Mouse (Mus musculus) adrenal gland, postnatal 10 days (tissue): ENCODE measurements at regions not wholly inside any gene's neighbourhood (a gene's known extent, or its start where the extent isn't known, plus 50 kb on each side); places are given as distances from the start of the nearest gene placed in this dataset.
A peak's percentile ranks its signal among the peaks of the same experiment; 100 is the strongest.
"Not testable (repeated sequence)": the region's sequence is repeated elsewhere in the genome, so short reads cannot be mapped to it uniquely, and the experiment has no call there.

Experiments
- DNase-seq: peaks from one replicate; pipeline ENCODE4 v3.0.0; 2021; ENCODE audit warnings: mixed read lengths

DNA sequence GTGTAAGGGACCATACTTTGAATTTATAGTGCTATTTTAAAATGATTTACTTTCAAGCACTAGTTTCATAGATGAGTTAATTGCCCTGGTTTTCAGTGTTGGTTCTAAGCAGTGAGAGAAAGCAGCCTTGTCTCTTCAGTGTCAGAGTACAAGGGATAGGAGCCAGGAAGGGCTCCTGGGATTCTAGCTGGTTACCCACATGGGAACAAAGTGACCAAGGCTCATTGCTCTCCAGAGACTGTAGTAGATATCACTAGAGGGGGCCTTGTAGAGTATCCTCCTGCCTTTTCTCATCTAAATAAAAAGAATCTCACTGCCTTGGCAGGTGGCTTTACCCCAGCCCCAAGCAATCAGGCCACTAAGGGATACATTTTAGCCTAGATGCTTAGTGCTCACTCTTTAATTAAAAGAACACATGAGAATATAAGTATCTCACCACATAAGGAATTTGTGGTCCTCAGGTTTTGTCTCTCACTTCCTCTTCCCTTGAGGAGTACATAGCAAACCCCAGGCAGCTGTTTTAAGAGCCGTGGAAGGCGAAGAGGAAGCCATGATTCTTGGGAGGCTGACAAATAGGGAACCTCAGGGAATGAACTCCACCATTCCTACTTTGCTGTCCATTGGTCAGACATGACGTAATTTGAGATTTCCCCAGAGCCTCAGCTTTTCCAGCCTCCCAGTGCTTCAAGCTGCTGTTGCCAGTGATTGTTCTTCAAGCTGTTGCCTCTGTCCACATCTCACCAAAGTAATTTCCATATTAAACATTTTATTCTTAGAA is 449.2 kb upstream of the Ube2e3 start:
- DNase-seq, result peak; percentile 30

DNA sequence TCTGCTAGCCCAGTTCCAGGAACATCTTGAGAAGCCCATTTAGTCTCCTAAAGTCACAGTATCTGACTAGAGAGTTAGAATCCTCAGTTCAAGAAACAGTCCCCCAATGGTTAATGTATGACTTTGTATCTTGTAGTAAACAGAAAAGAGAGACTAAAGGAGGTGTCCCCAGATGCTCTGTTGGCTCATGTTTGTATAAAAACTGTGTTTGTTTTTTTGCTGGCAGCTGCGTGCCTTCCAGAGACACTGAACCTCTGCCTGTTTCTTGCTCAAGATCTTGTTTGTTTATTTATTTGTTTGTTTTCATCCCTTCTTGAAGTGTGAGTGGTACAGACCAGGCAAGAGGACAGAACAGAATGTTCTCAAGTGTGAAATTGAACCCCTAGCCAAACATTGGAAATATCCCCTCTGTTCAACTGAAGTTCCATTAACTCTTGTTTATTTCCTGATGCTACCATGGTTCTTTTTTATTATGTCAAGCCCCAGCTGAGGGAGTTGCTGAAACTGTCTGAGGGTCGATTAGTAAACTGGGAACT is 451.3 kb upstream of the Ube2e3 start:
- DNase-seq, result no peak

DNA sequence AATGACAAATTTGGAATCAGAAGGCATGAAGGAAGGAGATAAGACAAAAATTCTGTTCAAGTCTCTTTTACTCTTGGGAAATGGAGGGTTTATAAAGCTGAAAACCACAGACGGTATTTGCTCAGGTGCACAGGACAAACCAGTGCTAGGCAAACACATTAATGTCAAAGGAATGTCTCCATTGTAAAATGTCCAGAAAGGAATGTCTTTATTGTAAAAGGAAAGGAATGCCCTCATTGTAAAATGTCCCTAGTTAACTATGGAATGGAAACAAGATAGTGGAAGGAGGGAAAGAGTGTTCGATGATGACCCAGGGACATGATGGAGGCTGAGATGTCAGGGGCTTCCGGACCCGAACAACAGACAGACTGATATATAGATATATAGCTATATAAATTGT is 454.9 kb upstream of the Ube2e3 start:
- no peak for DNase-seq

DNA sequence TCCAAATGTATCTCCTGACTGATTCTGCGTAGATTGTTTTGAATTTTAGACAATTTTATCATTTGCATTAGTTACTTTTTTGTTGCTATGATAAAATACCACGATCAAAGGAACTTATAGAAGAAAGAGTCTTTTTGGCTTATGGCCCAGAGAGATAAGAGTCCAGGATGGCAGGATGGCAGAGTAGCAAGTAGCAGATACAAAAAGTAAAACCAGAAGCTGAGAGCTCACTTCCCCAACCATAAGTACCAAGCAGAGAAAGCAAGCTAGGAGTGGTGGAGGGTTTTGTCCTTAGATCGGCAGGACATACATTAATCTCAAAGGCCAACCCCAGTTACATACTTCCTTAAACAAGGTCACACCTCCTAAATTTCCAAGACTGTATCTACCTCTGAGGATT is 457.7 kb upstream of the Cwc22 start:
- DNase-seq, result no peak

DNA sequence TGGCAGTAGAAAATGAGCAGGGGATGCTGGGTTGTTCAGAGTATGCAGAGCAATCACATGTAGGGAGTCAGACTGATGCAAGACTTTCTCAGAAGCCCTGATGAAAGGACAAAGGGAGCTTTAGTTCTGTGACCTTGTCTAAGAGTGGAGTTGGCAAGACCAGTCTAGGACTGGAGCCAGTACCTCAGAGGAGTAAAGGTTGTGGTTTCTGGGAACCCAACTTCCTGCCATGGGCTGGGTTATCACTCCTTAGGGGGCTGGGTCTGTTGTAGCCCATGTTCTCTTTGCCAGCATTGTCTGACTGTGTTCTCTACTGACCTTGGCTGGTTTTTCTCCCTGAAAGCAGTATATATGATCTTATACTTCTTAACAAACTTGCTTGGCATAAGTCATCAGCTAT is 453.1 kb upstream of the Cwc22 start:
- DNase-seq, result peak; percentile 16

DNA sequence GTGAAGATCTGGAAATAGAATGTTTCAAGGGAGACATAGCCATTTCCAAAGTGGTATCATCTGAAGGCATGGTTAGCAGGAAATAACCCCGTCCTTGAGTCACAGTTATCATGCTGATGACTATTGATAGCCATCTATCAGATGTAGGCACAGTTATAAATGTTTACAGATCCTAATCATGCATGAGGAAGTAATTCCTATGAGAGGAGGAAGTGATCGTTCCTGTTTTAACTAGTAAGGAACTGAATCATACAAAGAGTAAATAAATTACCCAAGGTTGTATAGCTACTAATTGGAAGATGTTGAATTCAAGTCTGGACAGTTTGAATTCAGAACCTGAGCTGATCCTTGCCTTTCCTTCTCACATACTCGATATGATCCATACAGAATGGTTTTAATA is 450.7 kb upstream of the Cwc22 start:
- DNase-seq, result no peak

DNA sequence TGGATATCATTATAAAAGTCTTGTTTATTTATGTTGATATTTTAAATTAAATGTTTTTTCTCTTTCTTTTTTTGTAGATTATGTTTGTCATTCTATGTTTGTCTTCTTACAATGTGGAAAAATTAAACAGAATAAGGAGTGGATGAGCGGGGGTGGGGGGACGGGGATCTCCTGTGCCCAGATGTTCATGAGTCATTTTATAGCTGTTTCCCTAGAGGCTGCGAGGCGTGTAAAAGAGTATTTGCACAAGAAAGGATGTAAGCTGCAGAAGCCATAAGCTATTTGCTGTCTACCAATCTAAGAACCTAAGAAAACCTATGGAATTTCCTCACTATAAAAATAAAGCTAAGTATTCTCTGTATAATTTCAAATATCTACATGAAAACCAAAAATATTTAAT is 446.9 kb upstream of the Cwc22 start:
- DNase-seq, result no peak

DNA sequence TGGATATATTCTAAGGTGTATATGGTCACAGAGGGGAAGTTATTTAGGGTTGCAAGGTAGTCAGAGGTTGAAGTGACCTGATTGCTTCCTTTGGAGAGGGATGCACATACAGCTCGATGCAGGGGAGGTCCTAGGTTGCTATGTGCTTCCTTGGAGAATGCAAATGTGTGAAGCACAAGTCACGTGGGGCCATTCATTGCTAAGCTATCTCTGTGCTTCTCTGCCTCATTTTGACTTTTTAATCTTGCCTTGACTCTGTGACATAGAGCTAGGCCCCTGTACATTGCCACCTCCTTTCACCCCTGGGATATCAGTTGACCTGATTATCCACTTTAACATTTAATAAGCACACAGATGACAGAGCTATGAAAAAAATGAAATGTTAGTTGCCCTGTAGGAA is 446.2 kb upstream of the Cwc22 start:
- DNase-seq, result no peak

DNA sequence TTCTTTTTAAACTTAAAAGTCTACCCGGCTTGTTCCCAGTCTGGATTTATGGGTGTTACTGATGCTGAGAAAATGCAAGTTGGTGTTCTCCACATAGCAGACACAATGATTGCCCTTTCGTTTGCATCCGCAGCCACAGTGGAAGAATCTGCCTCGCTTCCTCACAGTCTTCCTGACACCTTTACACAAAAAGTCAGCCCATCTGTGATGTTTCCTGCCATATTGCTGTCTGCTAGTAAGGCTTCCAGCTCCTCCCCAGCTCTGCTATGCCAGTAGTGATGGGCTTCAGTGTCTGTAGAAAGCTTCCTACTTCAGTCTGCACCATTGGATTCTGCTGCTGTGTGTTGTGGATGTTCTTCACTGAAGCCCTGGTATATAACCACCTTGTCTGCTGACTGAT is 441.8 kb upstream of the Cwc22 start:
- DNase-seq, result no peak

DNA sequence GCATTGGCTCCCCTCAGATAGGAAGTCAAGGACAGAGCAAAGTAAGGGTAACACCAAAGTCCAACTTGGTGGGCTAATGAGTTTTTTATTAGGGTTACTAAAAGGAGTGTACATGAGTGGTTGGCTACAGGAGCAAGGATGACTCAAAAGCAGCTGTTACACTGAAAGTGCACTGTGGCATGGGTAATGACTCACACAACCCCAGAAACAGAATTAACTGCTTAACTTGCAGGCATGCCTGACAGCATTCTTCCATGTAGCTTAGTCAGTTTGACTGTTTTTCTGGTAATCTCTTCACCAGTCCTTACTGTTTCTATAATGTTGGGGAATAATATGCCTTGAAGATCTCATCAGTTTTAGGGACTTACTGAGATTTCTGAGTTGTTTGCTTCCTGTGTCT is 435.1 kb upstream of the Cwc22 start:
- no peak for DNase-seq

DNA sequence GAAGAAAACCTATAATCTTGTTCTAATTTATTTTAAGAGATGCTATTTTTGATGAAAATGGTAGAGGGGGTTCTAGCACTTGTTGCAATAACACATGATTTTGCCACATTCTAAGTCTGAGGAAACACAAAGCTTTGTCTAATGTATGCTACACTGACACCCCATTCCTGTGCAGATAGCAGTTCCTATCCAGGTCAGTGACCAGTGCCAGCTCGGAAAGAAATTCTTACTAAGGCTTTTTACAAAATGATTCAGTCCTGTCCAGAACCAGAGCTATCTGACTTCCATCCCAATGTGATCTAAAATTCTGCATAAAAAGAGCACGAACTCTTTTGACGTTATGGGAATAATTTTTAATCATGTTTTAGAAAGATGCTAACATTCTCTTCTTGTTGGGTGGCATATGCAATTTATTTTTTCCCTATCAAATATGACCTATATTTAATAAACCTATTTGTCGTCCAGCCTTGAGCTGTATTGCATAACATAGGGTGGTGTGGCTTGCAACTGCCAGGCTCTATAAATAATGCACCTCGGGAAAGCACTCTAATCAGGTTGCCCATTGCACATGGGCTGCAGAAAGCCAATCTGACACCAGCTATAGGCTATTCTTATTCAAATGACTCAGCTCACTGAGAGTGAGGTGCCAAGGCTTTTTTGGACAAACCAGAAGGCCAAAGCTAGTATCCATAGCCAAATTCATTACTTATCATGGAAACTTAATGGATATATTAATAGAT is 385.7 kb upstream of the Cwc22 start:
- DNase-seq, result no peak

DNA sequence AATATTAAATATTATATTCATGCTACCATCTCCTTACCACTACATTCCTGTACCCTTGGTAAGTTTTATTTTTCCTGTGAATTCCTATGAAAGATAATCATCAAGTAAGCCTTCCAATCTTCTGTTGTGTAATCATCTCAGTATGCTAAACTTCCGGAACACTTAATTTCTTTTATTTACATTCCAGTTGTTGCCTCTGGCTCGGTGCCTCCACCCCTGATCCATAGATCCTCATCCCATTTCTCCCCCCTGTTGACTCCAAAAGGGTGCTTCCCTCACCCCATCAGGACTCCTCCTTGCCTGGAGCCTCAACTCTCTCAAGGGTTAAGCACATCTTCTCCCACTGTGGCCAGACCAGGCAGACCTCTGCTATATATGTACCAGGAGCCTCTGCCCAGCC is 379.9 kb upstream of the Cwc22 start:
- DNase-seq, result no peak

DNA sequence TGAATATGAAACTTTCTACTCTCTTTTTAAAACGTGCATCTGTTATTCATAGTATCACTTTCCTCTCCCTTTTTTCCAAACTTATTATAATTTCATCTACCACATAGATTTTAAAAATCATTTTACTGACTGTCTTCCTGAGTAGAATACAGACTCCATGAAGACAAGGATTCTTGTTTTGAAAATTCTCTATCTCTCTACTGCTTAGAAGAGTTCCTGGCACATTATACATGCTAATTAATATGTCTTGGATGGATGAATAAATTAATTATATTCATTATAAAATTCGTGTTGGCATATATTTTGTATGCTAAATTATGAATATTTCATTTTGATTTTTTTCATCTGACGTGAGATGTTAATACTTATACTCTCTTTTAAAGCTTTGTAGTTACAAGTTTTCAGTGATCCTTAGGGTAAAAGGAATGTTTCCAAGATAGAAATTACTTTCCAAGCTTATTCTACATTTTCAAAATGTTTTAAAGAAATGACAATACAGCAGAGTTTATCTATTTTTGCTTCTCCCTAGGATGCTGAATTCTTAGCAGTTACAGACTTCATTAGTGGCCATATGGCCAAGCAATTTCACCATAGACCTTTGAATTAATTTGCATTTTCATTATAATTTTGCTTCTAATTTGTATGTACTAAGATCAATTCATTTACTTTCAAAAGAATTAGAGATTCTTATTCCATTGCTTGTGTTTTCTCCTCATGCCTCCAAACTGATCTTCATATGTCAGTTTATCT is 376.2 kb upstream of the Cwc22 start:
- no peak for DNase-seq

DNA sequence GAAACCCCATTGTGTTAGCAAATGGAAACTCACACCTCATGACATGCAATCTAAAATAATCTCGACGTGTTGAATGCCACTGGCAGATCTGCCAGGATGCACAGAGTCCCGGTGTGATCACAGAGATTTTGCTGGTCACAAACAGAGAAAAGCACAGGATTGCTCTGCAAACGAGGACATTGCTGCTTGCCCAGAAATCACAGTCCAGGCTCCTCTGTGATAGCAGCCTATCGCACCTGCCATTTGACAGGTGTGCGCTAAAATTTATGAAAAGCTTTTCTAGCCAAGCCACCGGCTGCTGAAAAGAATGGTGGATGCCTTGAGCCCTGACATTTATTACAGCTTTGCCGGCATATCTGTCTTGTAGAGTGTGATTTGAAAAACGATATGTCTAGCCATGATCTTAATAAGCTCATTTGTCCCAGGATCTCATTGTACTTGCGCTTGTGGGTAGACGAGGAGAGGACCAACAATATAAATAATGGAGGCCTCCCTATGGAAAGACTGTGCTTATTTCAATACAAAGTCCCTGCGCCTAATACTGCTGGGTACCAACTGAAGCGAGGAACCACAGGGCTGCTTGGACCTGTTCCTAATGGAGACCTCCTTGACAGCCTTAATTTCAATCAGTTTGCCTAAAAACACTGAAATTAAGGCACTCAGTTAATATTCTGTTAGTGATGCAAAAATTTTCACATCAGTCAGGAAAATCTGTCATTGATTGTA is 365.8 kb upstream of the Cwc22 start:
- DNase-seq, result no peak

DNA sequence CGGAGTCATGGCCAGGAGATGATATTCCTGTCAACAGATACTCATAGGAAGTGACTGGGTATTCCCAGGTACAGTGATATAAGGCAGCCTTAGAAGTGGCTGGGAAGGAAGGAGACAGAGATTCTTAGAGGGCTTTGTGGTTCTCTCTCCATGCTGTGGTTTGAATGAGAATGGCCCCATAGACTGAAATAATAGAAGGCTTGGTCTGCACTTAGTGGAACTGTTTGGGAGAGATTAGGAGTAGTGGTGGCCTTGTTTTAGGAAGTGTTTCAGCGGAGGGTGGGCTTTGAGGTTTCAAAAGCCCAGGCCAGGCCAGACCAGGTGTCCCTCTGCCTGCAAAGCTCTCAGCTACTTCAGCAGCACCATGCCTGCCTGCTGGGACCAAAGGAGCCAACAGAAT is 363.2 kb upstream of the Cwc22 start:
- DNase-seq, result no peak

DNA sequence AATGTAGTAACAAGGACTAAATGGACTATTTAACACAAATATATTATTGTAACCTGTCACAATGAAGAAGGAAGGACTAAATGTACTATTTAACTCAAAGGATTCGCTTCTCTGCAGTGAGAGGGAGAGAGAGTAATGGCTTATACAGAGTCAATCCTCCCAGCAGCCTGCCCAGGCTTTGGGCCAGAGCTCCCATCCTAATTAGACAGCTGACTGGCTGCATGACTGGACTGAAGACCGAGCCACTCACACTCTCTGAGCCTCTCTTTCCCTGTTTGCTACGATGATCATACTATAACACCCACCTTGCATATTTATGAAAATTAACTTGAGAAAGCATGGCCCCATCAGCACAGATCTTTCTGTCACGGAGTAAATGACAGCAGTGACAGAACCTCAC is 360.7 kb upstream of the Cwc22 start:
- DNase-seq, result no peak

DNA sequence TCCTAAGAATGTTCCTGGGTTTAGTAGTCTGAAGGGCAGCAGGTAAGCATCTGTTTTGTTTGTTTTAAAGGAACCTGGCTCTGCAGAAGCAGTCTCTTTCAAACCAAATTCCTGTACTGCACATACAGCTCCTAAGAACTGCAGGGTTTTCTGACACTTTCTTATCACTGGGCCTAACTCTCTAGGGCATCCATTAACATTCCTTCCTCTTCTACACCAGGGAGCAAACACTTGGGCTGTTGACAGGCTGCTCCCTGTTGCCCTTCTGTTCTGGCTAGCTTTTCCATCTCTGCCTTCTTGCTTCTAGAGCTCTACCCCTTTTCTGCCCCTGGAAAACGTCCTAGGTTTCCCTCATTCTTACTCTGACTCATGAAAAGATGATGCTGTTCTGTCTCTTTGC is 345.5 kb upstream of the Cwc22 start:
- no peak for DNase-seq

DNA sequence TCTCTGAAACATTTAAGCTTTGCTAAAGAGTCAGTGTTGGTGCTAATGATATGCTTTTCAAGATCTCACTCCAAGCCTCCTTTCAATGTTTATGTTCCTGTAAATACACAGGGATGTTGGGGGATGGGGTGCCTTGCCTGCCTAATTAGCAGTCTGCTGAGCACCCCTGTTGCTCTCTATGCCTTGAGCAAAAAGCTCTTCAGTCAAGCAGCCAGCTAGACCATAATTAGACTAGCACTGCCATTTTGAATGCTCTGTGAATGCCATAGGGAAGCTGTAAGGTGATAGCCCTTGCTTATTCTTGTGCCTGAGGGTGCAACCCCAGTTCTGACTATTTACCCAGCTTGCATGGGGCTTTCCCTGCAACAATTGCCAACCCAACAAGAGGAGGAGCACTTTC is 338.6 kb upstream of the Cwc22 start:
- no peak for DNase-seq

DNA sequence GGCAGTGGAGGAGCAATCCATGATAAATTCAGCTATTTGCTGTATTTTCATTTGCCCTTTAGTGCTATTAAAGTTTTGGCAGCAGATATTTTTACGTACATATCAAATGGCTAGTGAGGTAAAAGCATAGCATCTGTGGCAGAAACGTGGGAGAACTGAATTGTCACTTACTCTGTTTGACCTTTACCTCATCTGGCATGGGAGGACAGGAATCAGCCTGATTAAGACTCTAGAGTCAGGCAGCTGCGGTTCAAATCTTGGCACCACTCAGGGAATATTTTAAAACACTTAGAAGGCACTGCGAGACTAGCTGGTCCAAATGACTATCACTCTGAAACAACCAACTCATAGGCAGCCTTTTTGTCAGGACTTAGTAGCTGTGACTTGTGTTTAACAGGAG is 337.4 kb upstream of the Cwc22 start:
- DNase-seq, result no peak

DNA sequence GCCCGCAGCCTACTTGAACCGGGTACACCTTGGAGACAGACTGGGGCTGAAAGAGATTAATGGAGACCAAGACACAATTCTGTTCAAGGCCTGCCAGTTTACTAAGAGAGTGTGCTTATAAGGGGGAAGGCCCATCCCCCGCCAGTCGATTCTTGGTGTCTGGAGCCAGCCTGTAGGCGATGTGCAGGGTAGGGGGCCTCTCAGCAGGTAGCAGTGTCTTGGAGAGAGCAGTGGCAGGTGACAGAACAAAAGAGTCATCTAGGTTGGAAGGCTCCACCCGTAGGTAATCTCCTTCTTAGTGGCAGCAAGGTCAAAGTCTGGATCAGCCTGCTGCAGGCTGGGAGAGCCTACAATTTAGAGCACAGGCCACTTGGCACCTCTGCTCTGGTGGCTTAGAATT is 335.7 kb upstream of the Cwc22 start:
- not testable (repeated sequence) for DNase-seq

DNA sequence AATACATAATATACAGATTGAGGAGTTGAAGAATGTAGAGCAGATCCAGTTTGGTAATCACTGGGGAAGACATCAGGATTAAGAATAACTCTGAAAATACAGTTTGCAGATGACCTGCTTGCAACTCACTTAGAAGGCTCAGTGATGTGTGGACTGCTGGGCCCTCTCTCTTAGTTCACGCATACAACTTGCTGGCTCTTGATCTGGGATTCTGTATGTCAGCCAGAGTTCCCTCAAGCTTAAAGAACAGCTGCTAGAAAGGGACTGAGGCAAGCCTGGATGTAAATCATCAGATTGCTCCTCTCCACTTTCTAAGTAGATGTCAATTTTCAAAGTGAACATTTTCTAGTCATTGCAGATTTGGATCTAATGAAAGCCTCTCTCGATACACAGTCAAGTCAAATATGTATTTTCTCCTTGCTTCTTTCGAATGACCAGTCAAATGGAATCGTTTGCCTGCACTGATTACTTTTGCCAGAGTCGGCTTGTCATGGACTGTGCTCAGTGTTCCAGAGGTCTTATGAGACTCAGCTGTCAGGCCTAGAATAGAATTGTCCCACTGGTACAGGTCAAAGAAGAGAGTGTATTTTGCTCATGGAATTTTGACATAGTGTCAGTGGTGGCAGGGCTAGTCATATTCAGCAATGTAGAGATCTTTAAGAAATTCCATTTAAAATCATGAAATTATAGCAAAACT is 334.2 kb upstream of the Cwc22 start:
- DNase-seq, result no peak
